Mouse (Mus musculus) layer of hippocampus, postnatal 25 days (tissue): Measurements from ENCODE around the gene Phactr1. TPM values are rescaled to one million over a fixed set of nuclear protein-coding genes. Genes with fewer than 3 reads are reported as not detected.
A peak's percentile ranks its signal among the peaks of the same experiment; 100 is the strongest.

Experiments used
- DNase-seq, 2 experiments: peaks; one replicate each; pipeline ENCODE4 v3.0.0; 2022; ENCODE audit warnings: mixed read lengths in 2 of 2, low spot score in 1 of 2; ENCODE audit errors: extremely low spot score in 1 of 2
- total RNA-seq, 2 experiments: library from RNA; stranded (reverse); gene quantifications; 2 replicates each; pipeline ENCODE4 v1.2.3; 2021

Gene Phactr1
- total RNA-seq, 2 experiments from 2014 or later, result 306 to 307 TPM

DNA sequence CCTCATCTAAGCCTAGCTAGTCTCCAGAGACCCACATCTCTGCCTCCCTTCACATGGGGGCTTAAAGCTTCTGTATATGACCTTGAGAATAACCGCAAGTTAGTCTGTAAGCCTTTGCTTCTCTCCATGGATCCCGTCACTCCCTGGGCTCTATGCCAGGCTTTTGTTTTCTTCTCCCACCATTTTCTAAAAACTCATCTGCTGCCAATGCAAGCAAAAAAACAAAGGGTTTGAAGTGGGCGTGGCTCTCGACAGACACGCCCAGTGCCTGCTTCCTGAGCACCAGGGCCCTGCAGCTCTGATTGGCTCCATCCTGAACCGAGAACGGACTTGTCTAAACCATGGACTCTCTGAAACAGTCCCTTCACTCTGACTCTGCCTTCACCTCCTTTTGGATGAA lies 277.4 kb downstream of the Phactr1 start:
- DNase-seq, result no peak

DNA sequence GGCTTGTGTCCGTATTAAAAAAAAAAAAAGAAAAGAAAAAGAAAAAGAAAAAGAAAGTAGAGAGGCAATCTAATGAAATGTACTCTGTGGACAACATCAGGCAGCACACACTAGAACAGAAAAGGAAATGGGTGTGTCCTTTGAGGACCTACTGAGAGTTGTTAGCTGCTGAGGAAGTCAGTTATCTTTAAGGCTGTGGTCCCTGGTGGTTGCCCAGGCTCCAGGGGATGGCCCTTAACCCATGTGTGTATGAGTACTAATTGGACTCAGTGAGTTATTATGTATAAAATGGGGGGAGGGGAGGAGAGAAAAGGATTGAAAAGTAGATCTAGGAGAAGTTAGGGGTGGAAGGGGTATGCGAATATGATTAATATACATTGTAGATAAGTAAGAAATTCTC lies 278.4 kb downstream of the Phactr1 start:
- DNase-seq, result no peak

DNA sequence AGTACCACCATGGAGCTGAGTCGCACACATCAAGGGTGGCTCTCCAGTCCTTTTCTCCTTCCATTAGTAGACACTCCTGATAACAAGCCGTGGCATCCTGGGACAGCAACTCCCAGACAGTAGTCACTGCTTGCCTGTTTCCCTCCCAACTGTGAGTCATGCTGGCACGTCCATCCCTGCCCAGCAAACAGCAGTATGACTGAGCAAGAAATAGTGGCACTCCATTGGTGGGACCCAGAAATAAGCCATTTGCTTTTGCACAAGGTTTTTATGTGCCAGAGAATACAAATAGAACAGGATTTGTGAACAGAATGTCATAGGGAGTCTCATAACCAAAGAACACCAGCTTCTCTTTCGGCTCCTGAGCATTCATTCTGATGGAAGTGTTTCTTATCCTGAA lies 281.1 kb downstream of the Phactr1 start:
- DNase-seq, result no peak

DNA sequence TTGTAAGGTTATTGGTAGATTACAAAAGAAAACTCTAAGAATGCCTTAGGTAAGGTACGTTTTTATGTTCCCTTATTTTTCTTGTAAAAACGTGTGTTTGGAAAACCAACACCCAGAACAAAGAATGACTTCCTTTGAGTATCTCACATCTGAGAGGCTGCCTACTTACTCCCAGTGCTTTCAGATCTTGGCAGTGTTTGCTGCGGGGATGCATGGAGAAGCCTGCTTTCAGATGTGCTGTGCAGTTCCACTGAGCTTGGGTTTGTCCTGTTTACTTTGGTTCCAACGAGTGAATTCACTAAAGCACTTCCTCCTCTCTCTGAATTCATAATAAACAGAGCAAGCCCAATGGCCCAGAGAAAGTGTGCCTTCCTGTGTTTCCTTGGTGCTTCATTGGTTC lies 288.1 kb downstream of the Phactr1 start:
- DNase-seq, result no peak

DNA sequence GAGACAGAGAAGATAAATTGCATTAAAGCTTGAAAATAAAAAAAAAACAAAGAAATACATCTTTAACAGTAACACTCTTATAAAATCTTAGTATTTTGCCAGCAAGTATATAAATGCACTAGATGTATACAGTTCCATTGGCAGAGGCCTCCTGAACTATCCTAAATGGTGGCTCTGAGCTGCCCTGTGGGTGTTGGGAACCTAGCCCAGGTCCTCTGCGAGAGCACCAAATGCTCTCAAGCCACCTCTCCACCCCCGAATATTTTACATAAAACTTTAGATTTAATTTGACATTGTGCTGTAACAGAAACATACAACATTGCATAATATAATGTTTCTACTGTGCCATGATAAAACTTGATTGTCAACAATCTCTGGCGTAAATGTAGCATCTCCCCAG lies 293.1 kb downstream of the Phactr1 start:
- no peak for DNase-seq

DNA sequence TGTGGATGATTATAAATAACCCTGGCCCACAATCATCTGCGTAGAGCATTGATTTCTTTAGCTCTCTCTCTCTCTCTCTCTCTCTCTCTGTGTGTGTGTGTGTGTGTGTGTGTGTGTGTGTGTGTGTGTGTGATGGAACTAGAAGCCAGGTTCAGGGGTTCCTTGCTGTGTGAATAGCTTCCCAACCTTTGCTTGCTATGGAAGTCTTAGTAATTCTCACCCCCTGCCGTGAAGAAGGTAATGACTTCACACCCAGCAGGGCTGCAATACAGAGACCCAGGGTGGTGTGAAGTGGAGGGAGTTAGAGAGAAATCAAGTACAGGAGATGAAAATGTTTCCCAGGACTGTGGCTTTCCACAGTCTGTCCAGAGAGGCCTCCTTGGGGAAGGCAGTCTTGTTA lies 293.5 kb downstream of the Phactr1 start:
- no peak for DNase-seq

DNA sequence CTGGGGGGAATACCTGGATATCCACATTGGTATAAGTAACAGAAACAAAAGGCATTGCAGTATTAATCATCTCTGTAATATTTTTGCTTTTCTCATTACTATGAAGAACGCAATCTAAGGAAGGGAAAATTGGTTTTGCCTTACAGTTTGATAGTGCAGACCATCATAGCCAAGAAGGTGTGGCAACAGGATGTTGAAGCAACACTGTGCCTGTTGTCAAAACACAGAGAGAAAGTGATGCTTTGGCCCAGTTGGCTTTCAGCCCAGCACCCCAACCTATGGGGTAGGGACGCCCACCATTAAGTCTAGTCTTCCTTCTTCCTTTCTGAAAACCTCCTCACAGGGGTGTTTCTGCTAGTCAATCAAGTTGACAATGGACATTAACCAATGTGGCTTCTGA lies 294.1 kb downstream of the Phactr1 start:
- DNase-seq, result no peak

DNA sequence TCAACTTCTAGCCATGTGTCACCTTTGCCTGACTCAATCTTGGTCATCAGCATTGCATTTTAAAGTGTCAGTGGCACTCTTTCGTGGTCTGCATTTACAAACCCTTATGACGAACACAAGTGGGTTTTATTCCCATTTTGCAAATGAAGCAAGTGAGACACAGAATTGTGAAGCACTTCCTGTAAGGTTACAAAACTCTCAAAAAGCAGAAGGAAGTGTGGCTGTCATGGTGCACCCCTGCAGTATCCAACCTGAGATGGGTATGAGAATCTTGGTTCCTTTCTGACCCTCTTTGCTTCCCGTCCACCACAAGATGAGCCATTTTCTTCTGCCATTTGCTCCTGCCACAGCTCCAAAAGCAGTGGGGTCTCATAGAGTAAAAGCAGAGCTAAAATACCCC lies 295.7 kb downstream of the Phactr1 start:
- no peak for DNase-seq

DNA sequence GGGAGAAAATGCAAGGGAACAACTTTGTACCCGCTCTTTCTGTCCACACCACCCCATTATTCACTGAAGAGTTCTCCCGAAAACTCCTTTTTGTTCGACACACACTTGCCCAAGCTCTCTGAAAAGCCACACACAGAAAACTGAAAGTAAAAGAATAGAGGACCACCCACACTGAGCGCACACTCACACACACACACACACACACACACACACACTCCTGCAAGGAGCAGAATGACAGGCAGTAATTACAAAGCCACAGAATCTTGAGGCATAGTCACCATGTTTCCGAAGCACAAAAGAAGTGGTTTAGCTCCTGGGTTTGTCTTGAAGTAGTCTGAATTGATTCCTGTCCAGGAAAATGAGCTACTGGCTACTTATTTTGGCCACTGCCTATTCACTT lies 296.5 kb downstream of the Phactr1 start:
- no peak for DNase-seq

DNA sequence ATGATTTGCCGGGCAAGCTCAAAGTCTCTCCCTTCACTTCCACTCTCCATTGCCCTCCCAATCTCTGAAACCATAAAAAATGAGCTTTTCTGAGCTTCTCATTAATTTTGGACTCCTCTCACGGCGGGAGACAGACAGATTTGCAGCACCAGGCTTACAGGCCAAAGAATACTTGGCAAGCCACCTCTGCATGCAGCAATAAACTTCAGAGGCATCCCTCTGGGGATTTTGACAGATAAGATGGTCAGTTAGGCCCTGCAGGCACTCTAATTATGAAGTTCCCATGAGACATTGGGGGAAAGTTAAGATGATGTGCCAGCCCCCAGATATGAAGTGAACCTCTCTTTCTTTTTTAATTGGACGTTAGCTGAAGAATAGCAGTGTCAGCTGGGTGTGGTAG lies 300.2 kb downstream of the Phactr1 start:
- DNase-seq, result no peak

DNA sequence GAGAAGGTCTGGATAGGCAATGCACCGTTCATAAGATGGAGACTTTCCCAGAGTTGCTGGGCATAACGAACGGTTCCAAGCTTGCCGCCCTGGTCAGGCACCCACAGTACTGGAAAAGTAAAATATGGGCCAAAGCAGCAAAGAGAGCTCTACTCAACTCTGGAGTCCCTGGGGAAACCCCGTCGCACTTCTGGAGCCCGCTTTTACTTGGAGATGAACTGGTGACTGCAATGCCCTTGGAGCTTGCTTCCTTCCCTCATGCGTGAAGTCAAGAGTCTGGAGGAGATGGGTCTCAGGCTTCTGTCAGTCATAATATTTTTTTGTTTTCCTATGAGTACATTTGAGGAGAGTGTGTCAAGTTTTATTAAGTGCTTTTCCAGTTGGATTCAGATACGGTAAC lies 302.2 kb downstream of the Phactr1 start:
- no peak for DNase-seq

DNA sequence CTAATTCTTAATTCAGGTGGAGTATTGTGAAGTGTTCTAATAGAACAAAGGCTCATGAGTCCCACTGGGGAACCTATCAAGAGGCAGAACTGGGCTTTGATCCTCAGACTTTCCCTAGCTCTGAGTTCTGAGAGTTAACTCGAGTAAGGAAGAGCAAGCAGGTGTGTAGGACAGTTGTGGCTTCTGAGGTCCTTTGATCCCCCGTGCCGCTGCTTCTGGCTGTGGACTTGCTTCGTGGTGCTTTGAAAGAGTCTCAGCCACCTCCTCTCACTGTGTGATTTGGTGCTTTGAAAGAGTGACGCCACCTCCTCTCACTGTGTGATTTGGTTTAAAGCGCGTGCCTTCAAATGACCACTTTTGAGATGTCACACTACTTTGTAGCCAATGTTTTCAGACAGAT lies 305.4 kb downstream of the Phactr1 start:
- DNase-seq, result no peak

DNA sequence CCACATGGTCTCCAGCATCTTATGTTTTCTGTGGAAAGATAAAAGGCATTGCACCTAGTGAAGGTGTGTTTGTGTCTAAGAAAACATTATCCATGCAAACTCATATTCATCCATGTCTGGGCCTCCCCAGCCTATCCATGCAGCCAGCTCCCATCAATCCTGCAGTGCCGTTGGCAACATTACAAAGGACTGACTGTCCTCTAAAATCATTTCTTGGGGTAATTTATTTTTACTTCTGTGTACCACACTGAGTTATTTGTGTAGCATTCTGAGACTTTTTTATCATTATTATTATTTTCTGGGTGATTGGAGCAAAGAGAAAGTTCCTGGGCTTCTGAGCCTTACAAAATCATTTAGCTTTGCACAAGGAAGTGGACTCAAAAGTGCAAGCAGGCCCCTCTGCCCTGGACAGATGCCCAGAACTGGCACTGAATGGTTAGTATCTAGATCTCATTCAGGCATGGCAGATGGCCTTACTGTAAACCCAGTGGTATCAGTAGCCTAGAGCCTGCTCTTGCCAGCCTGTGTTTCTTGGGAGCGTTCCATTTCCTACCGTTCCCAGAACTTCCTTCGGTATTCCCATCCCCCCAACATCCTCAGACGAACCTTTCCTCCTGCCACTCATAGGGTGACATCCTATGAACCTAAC lies 307.6 kb downstream of the Phactr1 start:
- peak in 1 of 2 experiments; percentile 38 for DNase-seq

DNA sequence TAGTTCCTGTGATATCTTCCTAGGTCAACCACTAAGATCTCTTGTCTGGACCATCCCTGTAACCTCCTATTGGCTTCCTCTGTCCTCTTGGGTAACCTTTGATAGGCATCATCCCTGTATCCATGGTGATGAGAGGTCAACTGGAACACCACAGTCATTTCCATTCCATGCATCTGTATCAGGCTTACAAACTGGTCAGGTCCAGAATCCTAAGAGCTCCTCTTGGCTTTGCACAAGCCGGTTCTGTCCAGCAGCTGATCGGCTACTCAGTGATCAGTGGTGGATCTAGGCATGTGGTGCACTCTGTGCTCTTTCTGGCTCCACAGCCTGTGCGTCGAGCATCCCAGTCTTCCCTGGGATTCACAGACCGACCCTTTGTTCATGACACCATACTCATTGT lies 309.1 kb downstream of the Phactr1 start:
- DNase-seq, result no peak

DNA sequence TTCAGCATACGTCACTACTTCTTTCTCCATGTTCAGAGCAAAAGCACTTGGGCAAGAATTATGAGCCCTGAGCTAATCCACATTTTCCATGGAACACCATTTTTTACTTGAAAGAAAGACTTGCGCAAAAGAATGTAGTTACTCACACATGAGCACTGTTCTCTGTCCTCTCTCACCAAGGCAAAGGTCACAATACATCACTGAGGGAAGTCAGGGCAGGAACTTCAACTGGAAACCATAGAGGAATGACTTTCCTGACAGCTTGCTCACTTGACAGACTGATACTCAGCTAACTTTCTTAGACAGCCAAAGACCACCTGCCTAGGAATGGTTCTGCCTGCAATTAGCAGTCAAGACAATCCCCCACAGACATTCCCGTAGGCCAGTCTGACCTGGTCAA lies 309.6 kb downstream of the Phactr1 start:
- DNase-seq, result no peak

DNA sequence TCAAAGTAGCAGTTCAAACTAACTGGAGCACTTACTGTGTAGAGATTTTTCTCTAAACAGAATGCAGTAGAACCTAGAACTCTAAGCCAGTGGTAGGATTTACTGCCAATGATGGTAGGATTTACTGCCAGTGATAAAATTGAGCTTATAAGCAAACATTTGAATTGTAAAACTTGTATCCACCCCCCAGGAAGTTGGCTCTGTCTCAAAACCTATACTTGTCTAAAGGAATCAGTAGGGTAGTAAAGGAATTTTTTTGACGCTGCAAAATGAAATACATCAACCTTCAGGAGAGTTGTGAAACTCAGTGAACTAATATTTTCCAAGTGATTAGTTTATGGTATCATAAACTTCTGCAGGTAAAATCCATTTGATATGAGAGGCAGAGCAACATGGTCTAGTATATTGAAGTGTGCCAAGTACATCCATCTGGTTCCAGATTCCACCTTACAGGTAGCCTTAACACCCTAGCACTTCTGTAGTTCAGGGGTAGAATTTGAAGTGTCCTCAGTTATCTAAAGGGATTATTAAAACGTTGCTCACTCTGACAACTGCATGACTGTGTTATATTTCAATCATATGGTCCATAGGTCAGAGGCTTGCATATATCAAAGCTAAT lies 310.2 kb downstream of the Phactr1 start:
- no peak for DNase-seq

DNA sequence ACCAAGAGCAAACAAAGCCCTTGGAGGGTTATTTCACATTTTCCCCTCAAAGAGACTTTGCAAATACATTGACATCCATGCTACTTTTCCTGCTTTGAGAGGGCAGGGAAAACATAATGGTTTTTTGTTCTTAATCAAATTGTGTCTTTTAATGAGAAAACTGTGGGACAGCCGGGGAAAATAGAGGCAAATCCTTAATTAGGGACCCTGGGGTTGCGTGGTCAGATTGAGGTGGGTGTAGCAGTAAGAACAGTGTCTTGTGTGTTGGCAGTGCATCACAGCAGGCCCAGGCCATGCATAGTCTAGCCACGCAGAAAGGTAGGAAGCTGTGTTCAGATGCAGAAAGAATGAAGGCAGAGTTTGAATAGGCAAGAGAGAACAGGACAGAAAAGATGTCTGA lies 310.7 kb downstream of the Phactr1 start:
- DNase-seq, result no peak

DNA sequence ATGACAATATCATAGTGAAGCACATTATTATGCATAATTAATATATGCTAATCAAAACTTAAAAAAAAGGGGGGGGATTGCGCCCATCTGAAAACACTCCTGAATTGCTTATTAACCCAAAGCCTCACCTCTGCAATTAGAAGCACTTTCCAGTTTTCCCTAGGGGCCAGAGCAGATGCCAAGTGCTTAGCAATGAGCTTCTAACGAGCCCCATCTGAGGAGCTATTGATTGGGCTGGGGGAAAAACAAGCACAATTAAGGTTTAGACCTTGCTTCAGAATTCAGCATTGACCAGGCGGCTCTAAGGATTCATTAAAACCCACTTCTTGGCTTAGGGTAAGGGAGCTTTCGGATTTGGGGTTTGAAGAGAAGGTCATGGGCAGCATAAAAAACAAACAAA lies 311.9 kb downstream of the Phactr1 start:
- no peak for DNase-seq

DNA sequence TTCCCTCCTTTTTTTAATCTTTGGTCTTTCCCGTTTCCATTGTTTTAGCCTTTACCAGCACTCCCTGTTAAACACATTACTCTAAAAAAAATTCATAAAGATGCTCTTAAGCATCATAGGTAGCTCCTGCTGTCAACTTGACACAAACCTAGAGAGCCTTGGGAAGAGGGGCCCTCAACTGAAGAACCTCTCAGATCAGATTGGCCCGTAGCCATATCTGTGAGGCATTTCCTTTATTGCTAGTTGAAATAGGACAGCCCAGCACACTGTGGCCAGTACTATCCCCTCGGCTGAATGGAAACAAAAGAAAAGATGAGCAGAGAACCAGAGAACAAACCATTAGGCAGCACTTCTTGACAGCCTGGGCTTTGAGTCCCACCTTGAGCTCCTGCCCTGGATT lies 313.9 kb downstream of the Phactr1 start:
- no peak for DNase-seq

DNA sequence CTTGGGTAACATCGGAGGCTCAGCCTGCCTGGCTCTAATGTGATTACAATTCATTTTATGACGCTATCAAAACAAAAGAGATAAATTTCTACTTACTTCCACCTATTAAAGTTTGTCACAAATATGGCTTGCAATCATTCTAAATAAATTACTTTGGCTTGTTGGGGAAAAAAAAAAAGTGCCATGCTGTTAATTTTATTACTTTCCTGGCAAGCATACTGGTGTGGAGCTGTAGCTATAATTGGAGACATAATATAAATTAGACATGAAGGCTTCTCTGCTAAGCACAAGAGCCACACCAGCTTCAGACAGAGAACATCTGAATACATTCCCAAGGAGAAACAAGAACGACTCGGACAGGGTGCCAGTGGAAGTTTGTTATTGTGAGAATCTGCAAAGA lies 315.8 kb downstream of the Phactr1 start:
- no peak for DNase-seq

DNA sequence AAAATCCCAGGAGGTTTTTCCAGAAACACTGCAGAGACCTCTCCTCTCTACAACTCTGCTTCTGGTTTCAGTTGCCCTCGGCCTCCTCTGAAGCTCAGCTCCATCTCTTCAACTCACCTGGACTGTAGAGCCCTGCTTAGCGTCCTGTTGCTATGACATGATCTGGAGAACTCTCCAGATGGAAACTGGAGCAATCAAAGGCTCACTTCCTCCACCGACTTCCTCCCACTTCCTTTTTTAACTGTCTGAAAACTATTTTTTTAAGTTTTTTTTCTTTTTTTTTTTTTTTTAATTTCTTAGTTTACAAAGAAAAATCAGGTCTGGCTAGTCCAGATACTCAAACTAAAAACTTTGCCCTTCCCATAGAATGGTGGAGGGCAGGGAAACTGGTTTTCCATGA lies 318.9 kb downstream of the Phactr1 start:
- DNase-seq, result no peak

DNA sequence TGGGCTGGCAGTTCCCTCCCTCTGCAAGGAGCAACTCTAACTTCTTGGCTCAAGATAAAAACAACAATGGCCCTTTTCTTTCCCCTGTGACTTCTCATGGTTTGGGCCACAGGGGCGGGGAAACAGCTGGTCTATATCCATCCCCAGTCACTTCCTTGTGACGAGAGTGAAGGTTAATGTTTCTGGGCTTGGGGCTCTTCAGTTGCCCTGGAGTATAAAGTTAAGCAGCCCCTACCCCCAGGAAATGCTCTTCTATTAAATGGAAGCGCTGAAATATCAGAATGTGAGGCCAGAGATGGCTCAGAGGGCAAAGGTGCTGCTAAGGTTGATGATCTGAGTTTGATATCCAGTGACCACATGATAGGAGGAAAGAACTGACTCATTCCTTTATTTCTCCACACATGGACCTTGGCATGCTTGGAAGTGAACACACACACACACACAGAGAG lies 324.7 kb downstream of the Phactr1 start:
- no peak for DNase-seq

DNA sequence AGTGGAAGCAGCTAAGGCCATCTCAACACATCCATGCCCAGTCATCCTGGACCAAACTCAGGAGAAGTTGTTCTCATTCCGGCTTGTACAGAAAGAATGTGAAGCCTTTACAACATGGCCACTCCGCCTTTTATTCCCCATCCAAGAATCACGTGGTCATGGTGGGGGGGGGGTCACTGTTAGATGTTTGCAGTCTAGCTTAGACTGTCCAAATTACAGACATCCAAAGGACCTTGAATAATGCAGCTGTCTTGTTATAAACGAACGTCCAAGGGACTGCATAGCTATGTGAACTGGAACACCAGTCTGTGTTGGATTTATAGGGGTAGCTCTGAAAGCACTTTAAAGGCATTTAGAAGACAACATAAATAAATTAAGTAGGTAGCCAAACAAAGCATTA lies 328.0 kb downstream of the Phactr1 start:
- no peak for DNase-seq
